Mouse (Mus musculus) cortical plate, adult 2 months (tissue): ENCODE data around the gene Krt1. TPM values are rescaled to one million over a fixed set of nuclear protein-coding genes. Genes with fewer than 3 reads are reported as not detected.

ENCODE experiments used
- H3K27ac ChIP-seq: fragments of 200-500 bp; 2 replicates; pipeline ENCODE4 v1.5.1; 2012; ENCODE audit warnings: low read length, control low read depth, inconsistent platforms; ENCODE audit not compliant: insufficient read depth
- H3K4me1 ChIP-seq: fragments of 200-500 bp; 2 replicates; pipeline ENCODE4 v1.6.1; 2011; ENCODE audit warnings: low read length; ENCODE audit not compliant: control insufficient read depth, insufficient read depth
- H3K4me3 ChIP-seq: fragments of 200-500 bp; 2 replicates; pipeline ENCODE4 v1.5.1; 2011; ENCODE audit warnings: mild to moderate bottlenecking, low read length, control low read depth; ENCODE audit not compliant: insufficient read depth
- CTCF ChIP-seq: fragments of 200-500 bp; IDR thresholded peaks from 2 replicates; pipeline ENCODE4 v1.5.1; 2011; ENCODE audit warnings: mild to moderate bottlenecking, control low read depth, low read length; ENCODE audit not compliant: insufficient read depth; ENCODE audit errors: extremely low read depth
- POLR2A ChIP-seq: fragments of 200-500 bp; IDR thresholded peaks from 2 replicates; pipeline ENCODE4 v1.6.1; 2011; ENCODE audit warnings: mild to moderate bottlenecking, low read length, control low read depth; ENCODE audit not compliant: insufficient read depth; ENCODE audit errors: extremely low read depth
- polyA plus RNA-seq: library from polyadenylated mRNA; depleted of rRNA; stranded (reverse); fragments of >200 nt; gene quantifications from 2 replicates; pipeline ENCODE4 v1.2.3, GENCODE M21; 2012; rRNA removed

Gene Krt1
- polyA plus RNA-seq, result 2.8 and 3.9 TPM in 2 replicates

DNA sequence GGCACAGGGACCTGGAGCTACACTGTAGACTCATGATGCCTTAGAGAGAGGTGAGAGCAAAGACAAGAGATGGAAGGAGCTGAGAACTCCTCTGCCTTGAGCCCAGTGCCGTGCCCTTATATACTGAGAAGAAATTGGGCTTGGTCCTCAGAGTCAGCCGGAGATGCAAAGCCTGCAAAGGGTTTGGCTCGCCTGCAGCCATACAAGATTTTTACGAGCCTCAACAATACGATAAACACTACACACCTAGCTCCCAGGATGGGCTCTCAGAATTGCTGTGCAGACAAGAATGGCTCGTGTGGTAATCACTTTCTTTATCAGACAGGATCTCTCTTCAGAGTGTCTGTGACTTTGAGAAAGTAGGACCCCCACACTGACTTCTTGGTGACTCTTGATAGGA lies at the start of gene Krt1:
TSS of gene Krt1 (minus strand) at position 101 of the 400 bp plus-strand sequence.
- TF ChIP-seq CTCF (no peak), POLR2A (no peak)
- Histone ChIP-seq H3K27ac (no peak within 1 kb of the TSS), H3K4me3 (no peak within 1 kb of the TSS), H3K4me1 (peaks cover 3% of the 10 kb centered on the region)

DNA sequence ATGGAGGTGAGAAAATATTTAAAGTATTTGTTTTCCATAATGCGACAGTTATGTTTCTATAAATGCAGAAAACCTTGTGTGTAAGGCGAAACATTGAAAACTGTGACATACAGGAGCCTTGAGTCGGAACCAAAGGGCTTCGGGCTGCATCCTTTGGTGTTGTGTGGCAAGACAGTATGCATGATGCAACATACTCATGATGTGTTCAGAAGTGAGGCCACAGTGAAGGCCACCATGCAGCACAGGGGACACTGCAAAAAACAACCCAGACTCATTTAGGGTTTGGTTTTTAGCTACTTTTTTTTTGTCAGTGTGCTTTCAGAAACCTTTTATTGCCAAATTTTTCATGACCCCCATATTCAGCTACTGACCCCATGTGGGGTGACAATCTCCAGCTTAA lies 44.6 kb upstream of the Krt1 start:
- no peaks in the 10 kb centered on the region for H3K4me1 ChIP-seq
- TF ChIP-seq CTCF, result no peak
- TF ChIP-seq POLR2A, result no peak
- no peak overlapping the region for H3K4me3 ChIP-seq
- no peak overlapping the region for H3K27ac ChIP-seq

DNA sequence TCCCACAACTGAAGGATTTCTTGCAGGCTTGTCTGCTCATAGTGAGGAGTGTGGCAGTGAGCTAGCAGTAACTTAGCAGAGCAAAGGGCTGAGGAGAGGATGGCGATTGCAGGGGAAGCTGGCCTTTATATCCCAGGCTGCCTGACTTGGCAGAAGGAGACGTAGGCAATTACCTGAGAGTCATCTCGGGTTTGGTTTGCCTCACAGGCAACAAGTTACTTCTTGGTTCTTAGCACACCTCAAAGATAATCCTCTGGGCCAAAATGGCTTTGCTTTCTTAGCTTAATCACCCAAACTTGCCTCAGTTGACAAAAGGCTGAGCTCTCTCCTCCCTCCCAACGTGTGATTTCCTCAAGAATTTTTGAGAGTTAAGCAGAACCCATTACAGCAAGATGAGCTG lies 42.2 kb upstream of the Krt1 start, which contains the start of gene Krt76:
TSS of gene Krt76 (minus strand) at position 101 of the 400 bp plus-strand sequence.
- TF ChIP-seq POLR2A (no peak), CTCF (no peak)
- Histone ChIP-seq H3K4me1 (no peaks in the 10 kb centered on the region), H3K4me3 (no peak within 1 kb of the TSS), H3K27ac (no peak within 1 kb of the TSS)

DNA sequence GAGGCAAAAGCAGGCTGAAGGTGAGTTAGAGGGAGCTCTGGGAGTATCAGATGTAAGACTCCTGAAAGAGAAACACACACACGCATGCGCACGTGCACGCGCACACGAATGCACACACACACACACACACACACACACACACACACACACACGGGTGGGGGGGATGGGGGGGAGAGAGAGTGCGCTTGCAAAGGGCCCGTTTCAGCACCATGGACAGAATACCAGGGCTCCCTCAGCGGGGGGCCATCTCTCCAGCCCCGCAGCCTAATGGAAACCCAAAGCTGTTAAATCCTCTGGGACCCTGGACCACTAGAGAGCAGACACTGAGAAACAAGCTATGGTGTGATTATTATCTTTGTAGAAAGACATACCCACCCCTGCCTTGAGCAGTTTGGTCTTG lies 29.2 kb upstream of the Krt1 start:
- H3K27ac ChIP-seq, result no peak overlapping the region
- no peak overlapping the region for H3K4me3 ChIP-seq
- H3K4me1 ChIP-seq, result no peaks in the 10 kb centered on the region
- TF ChIP-seq POLR2A, result no peak
- TF ChIP-seq CTCF, result no peak

DNA sequence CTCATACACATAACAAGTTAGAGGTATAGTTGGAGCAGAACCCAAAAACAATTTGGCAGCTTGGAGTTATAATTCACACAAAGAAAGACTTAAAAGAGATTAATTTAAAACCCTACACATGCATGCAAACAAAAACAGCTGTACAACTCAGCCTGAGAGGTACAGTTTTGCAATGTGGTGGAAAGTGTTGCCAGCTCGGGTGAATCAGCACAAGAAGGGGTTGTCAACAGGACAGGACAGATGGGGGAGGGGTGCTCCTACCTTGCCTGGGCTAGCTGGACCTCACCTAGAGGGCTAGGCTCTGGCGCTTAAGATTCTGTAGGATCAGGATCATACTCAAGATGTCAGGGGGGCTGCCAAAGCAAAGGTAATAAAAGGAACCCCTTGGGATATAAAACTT lies 27.4 kb upstream of the Krt1 start:
- no peaks in the 10 kb centered on the region for H3K4me1 ChIP-seq
- H3K4me3 ChIP-seq, result no peak overlapping the region
- TF ChIP-seq POLR2A (no peak), CTCF (no peak)
- no peak overlapping the region for H3K27ac ChIP-seq

DNA sequence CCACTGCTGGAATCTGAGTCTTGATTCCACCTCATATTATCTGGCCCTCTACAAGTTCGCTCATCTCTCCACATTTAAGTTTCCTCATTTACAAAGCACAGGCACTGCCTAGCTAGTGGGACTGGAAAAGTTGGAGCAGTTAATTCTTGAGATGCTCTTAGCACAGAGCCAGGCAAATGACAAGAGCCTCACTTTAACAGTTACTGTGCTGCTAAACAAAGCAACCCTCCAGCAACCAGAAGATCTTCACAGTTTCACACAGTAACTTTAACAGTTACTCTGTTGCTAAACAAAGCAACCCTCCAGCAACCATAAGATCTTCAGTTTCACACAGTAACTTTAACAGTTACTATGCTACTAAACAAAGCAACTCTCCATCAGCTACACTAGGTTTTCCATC lies 23.8 kb upstream of the Krt1 start:
- TF ChIP-seq CTCF, result no peak

DNA sequence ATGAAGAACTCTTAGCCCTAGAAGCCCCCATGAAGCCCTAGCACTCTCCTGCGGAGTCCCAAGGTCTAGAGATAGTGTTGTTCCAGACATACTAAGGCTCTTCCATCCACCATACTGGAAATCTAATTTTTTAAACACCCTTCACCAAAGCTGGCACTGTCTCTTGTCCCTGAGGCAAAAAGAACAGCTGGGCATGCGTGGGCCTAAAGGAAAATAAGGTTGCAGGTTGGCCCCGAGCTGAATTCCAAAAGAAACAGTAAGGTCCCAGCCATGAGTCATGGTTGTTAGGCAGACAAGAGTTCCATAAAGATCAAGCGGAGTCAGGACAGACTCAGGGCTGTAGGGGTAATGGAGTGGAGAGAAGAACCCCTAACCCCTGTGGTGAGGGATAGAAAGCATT lies 22.6 kb upstream of the Krt1 start:
- Histone ChIP-seq H3K4me1 (0 out of 2 replicates have a peak, but pooled peaks cover 1% of the 10 kb centered on the region), H3K27ac (no peak overlapping the region), H3K4me3 (no peak overlapping the region)
- no peak for TF ChIP-seq CTCF
- TF ChIP-seq POLR2A, result no peak

More for the DNA sequence above, 23.8 kb upstream of the Krt1 start:
- Histone ChIP-seq H3K27ac (no peak overlapping the region), H3K4me3 (no peak overlapping the region), H3K4me1 (no peaks in the 10 kb centered on the region)

DNA sequence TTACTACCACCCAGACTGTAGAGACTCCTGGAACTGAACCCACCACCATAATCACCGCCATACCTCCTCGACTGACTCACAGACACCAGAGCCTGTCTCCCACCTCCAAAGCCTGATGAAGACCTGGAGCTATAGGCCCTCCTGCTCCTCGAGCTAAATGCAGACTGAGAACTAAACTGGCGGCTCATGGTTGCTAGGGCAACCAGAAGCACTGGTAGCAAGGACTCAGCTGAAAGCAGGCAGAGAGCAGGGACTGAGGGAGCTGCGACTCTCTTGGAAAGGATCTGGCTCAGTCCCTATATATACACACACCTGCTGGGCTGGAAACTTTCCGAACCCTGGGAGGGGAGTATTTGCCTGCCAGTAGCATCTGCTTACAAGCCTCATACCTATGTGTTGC lies 18.8 kb upstream of the Krt1 start, which contains the start of gene Krt77:
TSS of gene Krt77 (minus strand) at position 275 of the 400 bp plus-strand sequence.
- Histone ChIP-seq H3K4me3 (no peak within 1 kb of the TSS), H3K27ac (no peak within 1 kb of the TSS), H3K4me1 (peaks cover 4% of the 10 kb centered on the region)
- TF ChIP-seq CTCF (no peak), POLR2A (peak; percentile 60; the same call in 1 of the 2 replicates)

DNA sequence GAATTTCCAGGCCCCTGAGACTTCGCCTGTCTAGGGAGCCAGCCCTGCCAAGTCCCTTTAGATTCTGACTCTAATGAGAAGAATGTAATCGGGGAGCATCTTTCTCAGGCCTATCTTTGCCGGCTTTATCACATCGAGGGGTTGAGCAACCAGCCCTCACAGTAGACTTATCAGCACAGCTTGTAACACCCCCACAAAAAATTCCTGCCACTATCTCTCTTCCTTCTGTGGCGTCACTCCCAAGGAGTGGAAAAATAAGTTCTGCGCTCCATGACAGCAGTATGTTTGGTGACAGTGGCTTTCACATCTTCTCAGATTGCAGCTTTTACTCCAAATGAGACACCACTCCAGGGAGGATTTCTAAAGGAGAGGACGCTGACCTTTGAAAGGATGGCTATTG lies 16.2 kb upstream of the Krt1 start:
- H3K4me3 ChIP-seq, result no peak overlapping the region
- H3K27ac ChIP-seq, result no peak overlapping the region
- TF ChIP-seq CTCF, result no peak
- no peak for TF ChIP-seq POLR2A
- peaks cover 4% of the 10 kb centered on the region for H3K4me1 ChIP-seq

DNA sequence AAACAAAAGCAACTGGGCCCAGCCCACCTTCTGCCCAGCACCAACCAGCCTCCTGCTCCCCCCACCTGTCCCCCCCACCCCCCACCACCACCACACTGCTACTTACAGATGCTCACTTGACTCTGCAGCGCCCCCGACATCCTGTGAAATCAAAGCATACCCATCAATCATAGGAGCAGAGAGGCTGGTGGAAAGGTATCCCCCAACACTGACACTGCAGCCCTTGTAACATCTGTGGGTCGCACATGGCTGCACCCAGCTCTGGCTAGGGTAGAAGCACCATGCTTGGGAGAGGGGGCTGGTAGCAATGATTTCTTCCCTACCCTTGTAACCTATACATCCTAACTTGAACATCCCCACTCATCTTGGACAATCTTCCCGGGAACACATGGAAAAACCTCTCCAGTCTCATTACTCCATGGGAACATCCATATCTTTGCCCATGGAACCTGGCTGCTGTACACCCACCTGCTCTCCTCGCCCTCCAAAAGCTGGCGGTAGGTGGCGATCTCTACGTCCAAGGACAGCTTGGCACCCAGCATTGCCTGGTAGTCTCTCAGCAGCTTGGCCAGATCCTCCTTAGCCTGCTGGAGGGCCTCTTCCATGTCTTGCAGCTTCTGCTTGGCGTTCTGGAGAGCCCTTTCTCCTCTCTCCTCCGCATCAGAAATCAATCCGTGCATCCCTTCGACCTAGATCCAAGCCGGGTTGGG lies 10.0 kb upstream of the Krt1 start:
- H3K27ac ChIP-seq, result no peak overlapping the region
- TF ChIP-seq POLR2A, result no peak
- H3K4me3 ChIP-seq, result no peak overlapping the region; the same call in 1 of the 2 replicates
- H3K4me1 ChIP-seq, result peaks cover 2% of the 10 kb centered on the region; the same call in 1 of the 2 replicates

DNA sequence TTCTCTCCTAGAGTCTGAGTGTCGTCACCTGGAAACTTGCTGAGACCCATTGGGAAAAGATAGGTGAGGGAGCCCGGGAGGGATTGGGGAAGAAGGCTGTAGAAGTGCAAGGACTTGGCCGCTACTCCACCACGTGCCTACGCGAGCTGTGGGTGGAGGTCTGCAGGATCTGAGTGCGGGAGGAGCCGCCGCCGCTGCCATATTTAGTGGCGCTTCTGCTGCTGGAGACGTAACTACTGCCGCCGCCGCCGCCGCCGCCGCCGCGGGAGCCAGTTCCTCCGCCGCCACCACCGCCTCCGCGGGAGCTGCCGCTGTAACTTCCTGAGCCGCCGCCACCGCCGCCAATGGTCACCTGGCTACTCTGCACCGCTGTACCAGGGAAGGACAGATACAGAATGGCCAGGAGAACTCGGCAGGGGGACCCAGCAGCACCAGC lies 9.2 kb upstream of the Krt1 start:
- peaks cover 2% of the 10 kb centered on the region; the same call in 1 of the 2 replicates for H3K4me1 ChIP-seq
- peak overlapping the region; percentile 36 for H3K4me3 ChIP-seq
- TF ChIP-seq POLR2A (no peak), CTCF (no peak)
- no peak overlapping the region for H3K27ac ChIP-seq
